Mouse (Mus musculus): ENCODE data around the gene Gm49322. TPM values are rescaled to one million over a fixed set of nuclear protein-coding genes. Genes with fewer than 3 reads are reported as not detected.

Gm49322 gene
- polyA plus RNA-seq, 1 experiment from 2014 or later = 3.9 TPM

DNA sequence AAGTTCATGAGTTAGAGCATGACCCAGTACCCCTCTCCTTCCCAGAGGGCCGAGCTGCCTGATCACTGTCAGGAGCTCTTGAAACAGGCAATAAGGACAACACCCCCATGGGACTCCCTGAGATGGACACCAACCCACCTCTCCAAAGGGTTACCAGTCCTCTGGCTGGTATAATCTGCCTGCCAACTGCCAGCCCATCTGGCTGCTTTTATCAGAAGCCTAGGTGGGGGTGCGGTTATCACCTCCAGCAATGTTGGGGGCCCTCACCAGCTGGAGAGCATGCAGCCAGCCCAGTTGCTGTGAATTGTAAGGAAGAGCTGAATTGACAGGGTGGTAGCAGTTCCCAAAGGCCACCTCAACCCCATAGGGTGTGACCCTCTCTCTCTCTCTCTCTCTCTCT, 33.3 kb upstream of the Gm49322 start:
- H3K9me3 ChIP-seq = no peaks in the 10 kb centered on the region
- 78% methylated on average over 2 of the region's 2 CpGs for WGBS
- ATAC-seq (ENCODE audit: insufficient read depth, low FRiP score, low read depth) = no peak
- no peaks in the 10 kb centered on the region for H3K27me3 ChIP-seq (replicated peaks)
- no peak overlapping the region for H3K9ac ChIP-seq
- H3K36me3 ChIP-seq = peaks cover 14% of the 10 kb centered on the region
- H3K4me3 ChIP-seq (replicated peaks) = no peak overlapping the region
- peaks cover 59% of the 10 kb centered on the region for H3K4me1 ChIP-seq
- no peak overlapping the region for H3K27ac ChIP-seq
- no peak overlapping the region for H3K4me2 ChIP-seq

DNA sequence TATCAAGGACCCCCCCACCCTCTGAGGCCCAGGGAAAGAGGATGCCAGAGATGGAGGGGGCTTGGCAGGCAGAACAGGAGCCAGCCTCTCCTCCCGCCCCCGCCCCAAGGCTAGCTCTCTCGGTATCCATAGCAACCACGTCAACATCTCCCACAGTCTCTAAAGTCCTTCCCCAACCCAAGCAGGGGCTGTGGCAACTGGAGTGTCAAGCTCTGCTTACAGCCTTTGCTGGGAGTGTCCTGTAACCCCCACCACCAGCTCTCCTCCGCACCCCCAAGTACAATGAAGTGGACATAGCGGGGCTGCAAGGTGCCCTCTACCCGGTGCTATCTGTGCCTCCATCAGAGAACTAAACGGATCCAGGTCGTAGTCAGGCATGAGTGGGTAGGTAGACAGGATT, 31.9 kb upstream of the Gm49322 start:
- H3K9ac ChIP-seq = no peak overlapping the region
- ATAC-seq (ENCODE audit: insufficient read depth, low FRiP score, low read depth) = no peak
- H3K4me2 ChIP-seq = no peak overlapping the region
- H3K9me3 ChIP-seq = no peaks in the 10 kb centered on the region
- no peaks in the 10 kb centered on the region for H3K27me3 ChIP-seq (replicated peaks)
- peaks cover 64% of the 10 kb centered on the region for H3K4me1 ChIP-seq
- no peak overlapping the region for H3K4me3 ChIP-seq (replicated peaks)
- H3K36me3 ChIP-seq = no peaks in the 10 kb centered on the region
- WGBS = 51% methylated on average over 9 of the region's 9 CpGs
- no peak overlapping the region for H3K27ac ChIP-seq

DNA sequence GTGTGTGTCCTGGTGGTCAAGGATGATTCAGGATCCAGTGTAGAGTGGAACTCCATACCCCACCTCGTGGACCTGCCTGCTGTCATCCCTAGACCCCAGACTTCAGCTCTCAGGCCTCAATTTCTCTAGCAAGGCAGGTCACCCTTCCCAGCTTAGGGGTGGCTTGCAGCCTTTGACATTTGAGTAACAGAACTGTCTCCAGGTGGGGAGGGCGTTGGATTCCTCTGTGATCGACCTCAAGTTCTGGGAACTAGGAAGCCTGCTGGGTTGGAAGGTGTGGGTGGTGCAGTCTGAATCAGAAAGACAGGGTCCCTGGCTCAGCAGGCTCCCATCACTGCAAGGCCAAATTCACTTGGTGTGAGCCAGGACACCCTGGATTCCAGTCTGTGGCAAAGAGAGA, 30.9 kb upstream of the Gm49322 start:
- no peak overlapping the region; the same call in 1 of the 2 replicates for H3K4me2 ChIP-seq

DNA sequence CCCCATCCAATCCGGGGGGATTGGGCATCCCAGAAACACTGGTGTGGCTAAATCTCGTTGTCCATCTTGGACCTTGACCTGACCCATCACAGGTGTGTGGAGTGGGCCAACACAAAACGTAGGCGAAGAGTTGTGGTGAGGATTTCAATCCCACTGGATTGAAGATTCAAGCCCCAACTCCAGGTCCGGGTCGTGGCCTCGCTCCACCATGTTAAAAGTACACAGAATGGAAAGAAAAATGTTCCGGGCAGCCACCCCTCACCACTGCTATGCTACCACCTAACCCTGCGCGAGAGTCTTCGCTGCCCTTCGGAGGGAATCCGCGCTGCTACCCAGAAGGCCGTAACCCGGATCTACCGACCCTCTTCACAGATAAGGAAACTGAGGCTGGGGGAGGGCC, 29.9 kb upstream of the Gm49322 start:
- H3K36me3 ChIP-seq = no peaks in the 10 kb centered on the region
- H3K9ac ChIP-seq = peak overlapping the region; percentile 62
- peaks cover 48% of the 10 kb centered on the region for H3K4me1 ChIP-seq
- peak overlapping the region; percentile 89 for H3K4me2 ChIP-seq
- 10% methylated on average over 17 of the region's 17 CpGs for WGBS
- peak overlapping the region; percentile 86 for H3K4me3 ChIP-seq (replicated peaks)
- H3K27ac ChIP-seq = no peak overlapping the region
- no peaks in the 10 kb centered on the region for H3K9me3 ChIP-seq
- no peak for ATAC-seq (ENCODE audit: insufficient read depth, low FRiP score, low read depth)
- no peaks in the 10 kb centered on the region for H3K27me3 ChIP-seq (replicated peaks)

More for the DNA sequence above, 30.9 kb upstream of the Gm49322 start:
- no peaks in the 10 kb centered on the region for H3K9me3 ChIP-seq
- H3K27ac ChIP-seq = no peak overlapping the region
- no peaks in the 10 kb centered on the region for H3K36me3 ChIP-seq
- no peak for ATAC-seq (ENCODE audit: insufficient read depth, low FRiP score, low read depth)
- no peak overlapping the region for H3K9ac ChIP-seq
- H3K4me1 ChIP-seq = peaks cover 58% of the 10 kb centered on the region
- no peaks in the 10 kb centered on the region for H3K27me3 ChIP-seq (replicated peaks)
- H3K4me3 ChIP-seq (replicated peaks) = peak overlapping the region; percentile 86; the same call in 1 of the 2 replicates
- 67% methylated on average over 3 of the region's 3 CpGs for WGBS

DNA sequence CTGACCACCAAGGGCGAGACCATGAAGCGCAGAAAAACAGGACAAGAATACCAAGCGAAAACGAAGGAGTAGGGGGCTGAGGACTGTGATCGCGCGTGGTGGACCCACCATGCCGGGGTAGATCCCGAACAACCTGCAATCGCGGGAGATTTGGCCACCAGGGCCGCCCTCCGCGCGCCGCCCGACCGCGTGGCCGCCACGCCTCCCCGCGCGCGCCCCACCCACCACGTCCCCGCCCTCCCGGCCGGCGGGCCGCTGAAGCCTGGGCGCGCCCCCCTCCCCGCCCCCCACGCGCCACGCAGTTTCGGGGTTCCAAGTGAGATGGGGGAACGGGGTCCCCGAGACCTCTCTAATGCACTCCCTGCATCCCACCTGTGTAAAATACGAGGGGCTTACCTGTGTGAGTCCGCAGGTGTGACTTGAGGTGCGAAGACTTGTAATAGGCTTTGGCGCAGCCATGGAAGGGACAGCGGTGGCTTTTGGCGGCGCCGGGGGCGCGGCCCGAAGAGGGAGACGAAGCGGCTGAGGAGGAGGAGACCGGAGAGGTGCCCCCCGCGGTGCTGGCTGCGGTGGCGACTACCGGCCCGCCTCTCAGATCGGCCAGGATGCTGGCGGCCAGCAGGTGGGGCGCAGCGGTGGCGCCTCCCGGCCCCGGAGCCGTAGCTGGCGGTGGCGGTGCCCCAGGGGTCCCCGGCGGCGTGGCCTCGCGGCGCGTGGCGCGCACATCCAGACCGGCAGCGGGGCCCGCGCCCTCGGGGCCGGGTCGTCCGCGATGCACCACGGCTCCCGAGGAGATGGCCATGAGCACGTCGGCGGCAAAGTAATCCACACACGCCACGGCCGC, 29.2 kb upstream of the Gm49322 start:
- Histone ChIP-seq H3K4me1 (peaks cover 41% of the 10 kb centered on the region), H3K27me3 (replicated peaks) (no peaks in the 10 kb centered on the region), H3K4me2 (peak overlapping the region; percentile 89), H3K4me3 (replicated peaks) (peak overlapping the region; percentile 86), H3K36me3 (0 out of 2 replicates have a peak, but pooled peaks cover 2% of the 10 kb centered on the region), H3K9me3 (no peaks in the 10 kb centered on the region), H3K27ac (peak overlapping the region; percentile 95), H3K9ac (peak overlapping the region; percentile 62)
- ATAC-seq (ENCODE audit: insufficient read depth, low FRiP score, low read depth) = no peak; the same call in 1 of the 2 replicates
- under 1% methylated on average over 84 of the region's 96 CpGs for WGBS

DNA sequence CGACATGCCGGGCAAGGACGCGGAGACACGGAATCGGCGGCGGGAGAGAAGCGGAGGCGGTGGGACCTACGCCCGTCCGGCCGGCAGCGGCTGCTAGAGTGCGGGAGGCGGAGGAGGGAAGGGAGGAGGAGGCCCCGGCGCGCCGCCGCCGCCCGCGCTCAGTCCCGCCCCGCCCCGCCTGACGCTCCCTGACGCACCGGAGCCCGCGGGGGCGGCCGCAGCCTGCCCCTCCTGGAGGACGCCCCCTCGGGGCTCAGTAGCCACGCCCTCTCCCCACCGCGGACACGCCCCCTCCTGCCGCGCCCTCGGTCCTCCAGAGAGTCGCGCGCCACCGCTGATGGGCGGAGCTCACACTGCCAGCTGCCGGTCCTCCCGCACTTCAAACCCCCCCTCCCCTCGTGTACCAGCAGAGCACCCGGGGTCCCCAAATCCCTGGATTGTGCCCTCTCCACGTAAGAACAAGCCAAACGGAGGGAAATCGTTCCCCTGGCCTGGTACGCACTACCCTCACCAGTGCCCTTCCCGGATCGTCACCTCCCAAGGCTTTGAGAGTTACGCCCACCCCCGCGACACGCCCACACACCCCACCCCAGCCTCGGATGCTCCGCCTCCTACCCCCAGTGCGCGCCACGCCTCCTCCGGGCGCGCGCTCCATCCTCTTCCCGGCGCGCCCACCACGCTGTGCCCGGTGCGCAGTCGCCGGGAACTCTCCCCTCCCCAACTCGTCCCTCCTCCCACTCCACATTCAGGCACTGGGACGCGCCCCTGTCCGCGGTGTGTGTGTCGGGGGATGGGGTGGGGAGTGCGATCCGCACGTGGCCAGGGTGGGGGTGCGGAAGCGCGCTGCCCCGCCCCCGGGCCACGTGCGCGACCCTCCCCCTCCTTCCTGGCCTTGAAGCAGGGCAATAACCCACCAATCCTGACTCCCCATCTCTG, 28.4 kb upstream of the Gm49322 start, which contains the start of gene Klf16:
Gene Klf16 (minus strand): TSS at position 127 of the 936 bp plus-strand sequence.
- Histone ChIP-seq H3K27ac (peak within 1 kb of the TSS; percentile 95), H3K4me1 (peaks cover 35% of the 10 kb centered on the region), H3K9me3 (no peaks in the 10 kb centered on the region), H3K36me3 (0 out of 2 replicates have a peak, but pooled peaks cover 2% of the 10 kb centered on the region), H3K4me2 (peak within 1 kb of the TSS; percentile 89), H3K27me3 (replicated peaks) (no peaks in the 10 kb centered on the region), H3K9ac (peak within 1 kb of the TSS; percentile 62), H3K4me3 (replicated peaks) (peak within 1 kb of the TSS; percentile 86)
- peak; percentile 85 for ATAC-seq (ENCODE audit: insufficient read depth, low FRiP score, low read depth)
- under 1% methylated on average over 72 of the region's 97 CpGs for WGBS

DNA sequence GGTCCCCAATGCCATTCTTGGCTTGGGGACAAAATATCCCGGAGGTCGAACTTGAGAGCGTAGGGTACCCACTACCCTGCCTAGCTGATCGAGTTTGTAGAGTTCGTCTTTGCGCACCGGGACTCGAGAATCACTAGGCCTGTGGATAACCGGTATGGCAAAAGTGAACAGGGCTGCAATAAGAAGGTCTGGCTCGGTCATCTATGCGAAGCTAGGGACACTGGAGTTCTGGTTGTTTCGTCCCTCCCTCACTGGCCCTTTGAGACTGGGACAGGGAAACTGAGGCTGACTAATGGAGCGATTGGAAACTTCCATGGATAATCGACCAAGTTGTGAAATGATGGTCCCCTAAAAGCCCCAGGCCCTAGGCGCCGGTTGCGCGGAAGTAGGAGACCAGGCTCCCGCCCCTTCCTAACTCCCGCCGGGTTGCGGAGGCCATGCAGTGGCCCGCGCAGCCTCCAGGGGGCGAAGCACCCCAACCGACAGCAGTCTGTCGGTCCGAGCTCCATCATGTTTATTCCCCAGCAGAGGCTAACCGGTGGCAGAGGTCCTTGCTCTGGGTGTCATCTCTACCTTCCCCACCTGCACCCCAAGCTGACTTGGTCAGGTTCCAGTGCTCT, 27.6 kb upstream of the Gm49322 start:
- Histone ChIP-seq H3K27me3 (replicated peaks) (no peaks in the 10 kb centered on the region), H3K36me3 (0 out of 2 replicates have a peak, but pooled peaks cover 2% of the 10 kb centered on the region), H3K27ac (peak overlapping the region; percentile 95), H3K9me3 (no peaks in the 10 kb centered on the region), H3K4me2 (peak overlapping the region; percentile 89), H3K9ac (peak overlapping the region; percentile 47), H3K4me3 (replicated peaks) (peak overlapping the region; percentile 86), H3K4me1 (peaks cover 35% of the 10 kb centered on the region)
- 1% methylated on average over 29 of the region's 29 CpGs for WGBS
- peak; percentile 54 for ATAC-seq (ENCODE audit: insufficient read depth, low FRiP score, low read depth)

DNA sequence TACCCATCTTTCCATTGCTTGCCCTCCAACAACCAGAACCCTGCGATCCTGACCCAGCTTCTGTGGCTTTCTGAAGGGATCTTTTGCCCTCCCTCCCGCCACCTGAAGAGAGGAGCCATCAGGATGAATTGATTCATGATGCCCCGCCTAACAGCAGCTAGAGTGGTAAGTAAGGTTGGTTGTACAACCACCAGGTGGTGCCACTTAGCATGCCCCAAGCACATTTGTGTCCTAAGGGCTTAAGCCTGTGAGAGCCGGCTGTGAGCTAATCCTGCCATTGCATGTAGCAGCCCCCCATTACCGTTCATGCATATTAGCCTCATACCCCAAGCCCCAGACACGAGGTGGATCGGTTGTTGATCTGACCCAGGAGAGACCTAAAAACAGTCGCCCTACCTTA, 26.9 kb upstream of the Gm49322 start:
- Histone ChIP-seq H3K4me3 (replicated peaks) (peak overlapping the region; percentile 86; the same call in 1 of the 2 replicates), H3K27ac (peak overlapping the region; percentile 95), H3K4me2 (peak overlapping the region; percentile 89), H3K36me3 (0 out of 2 replicates have a peak, but pooled peaks cover 9% of the 10 kb centered on the region), H3K4me1 (peaks cover 29% of the 10 kb centered on the region), H3K27me3 (replicated peaks) (no peaks in the 10 kb centered on the region), H3K9me3 (no peaks in the 10 kb centered on the region), H3K9ac (no peak overlapping the region)
- 11% methylated on average over 8 of the region's 8 CpGs for WGBS
- ATAC-seq (ENCODE audit: insufficient read depth, low FRiP score, low read depth) = no peak

DNA sequence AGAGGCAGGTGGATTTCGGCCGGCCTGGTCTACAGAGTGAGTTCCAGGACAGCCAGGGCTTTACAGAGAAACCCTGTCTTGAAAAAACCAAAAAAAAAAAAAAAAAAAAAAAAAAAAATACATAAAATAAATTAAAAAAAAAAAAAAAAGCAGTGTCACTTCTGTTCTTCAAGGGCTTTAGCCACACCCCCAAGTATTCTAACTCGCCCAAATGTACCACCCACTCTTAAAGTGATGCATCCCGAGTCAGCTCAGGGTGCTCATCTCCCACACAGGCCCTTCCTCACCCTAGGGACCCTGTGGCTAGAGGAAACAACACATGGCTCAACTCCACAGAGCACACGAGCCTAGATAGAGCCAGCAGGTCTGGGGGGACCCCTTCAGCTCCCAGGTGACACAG, 22.8 kb upstream of the Gm49322 start:
- Histone ChIP-seq H3K4me3 (replicated peaks) (no peak overlapping the region), H3K4me1 (peaks cover 18% of the 10 kb centered on the region), H3K9me3 (no peaks in the 10 kb centered on the region), H3K27ac (no peak overlapping the region), H3K36me3 (peaks cover 23% of the 10 kb centered on the region; the same call in 1 of the 2 replicates), H3K9ac (no peak overlapping the region), H3K27me3 (replicated peaks) (no peaks in the 10 kb centered on the region), H3K4me2 (no peak overlapping the region)
- ATAC-seq (ENCODE audit: insufficient read depth, low FRiP score, low read depth) = no peak
- 87% methylated on average over 5 of the region's 5 CpGs for WGBS

DNA sequence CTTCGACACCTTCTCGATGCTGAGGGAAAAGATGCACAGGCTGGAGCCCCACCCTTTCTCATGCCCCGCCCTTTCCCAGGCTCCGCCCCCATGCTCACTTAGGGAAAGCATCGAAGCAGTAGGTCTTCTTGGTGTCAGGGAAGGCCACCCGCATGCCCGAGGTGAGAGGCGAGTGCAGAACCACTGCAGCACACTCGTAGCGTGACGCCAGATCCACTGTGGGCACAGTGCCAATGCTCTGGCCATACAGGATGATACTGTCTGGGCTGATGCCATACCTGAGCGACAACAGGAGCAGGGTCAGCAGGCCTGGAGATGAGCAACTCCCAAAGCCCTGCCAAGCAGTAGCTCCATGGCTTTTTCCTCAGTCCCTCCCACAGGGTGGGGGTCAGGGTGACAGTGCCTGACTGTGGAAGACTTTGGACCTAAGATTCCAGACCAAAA, 21.8 kb upstream of the Gm49322 start:
- WGBS = 56% methylated on average over 12 of the region's 12 CpGs
- no peak for ATAC-seq (ENCODE audit: insufficient read depth, low FRiP score, low read depth)
- no peak overlapping the region for H3K27ac ChIP-seq
- no peaks in the 10 kb centered on the region for H3K9me3 ChIP-seq
- H3K9ac ChIP-seq = no peak overlapping the region
- H3K4me1 ChIP-seq = peaks cover 19% of the 10 kb centered on the region
- H3K4me3 ChIP-seq (replicated peaks) = no peak overlapping the region
- no peaks in the 10 kb centered on the region for H3K27me3 ChIP-seq (replicated peaks)
- no peak overlapping the region for H3K4me2 ChIP-seq
- peaks cover 23% of the 10 kb centered on the region; the same call in 1 of the 2 replicates for H3K36me3 ChIP-seq
